Mouse (Mus musculus) cerebellum, adult 2 months (tissue): Measurements from ENCODE around the gene Als2cr12. TPM values are rescaled to one million over a fixed set of nuclear protein-coding genes. Genes with fewer than 3 reads are reported as not detected.
"Not testable (repeated sequence)": the region's sequence is repeated elsewhere in the genome, so short reads cannot be mapped to it uniquely, and the experiment has no call there.

Source experiments
- DNase-seq, 2 experiments: peaks; one replicate each; pipeline ENCODE4 v3.0.0; 2021
- H3K27ac ChIP-seq: fragments of 200-500 bp; 2 replicates; pipeline ENCODE4 v1.5.1; 2012; ENCODE audit warnings: low read length, control low read depth, inconsistent platforms; ENCODE audit not compliant: insufficient read depth
- H3K27me3 ChIP-seq: fragments of 200-500 bp; 2 replicates; pipeline ENCODE4 v1.6.1; 2012; ENCODE audit warnings: inconsistent platforms, mild to moderate bottlenecking, low read length, moderate library complexity; ENCODE audit not compliant: control insufficient read depth, insufficient read depth
- H3K4me1 ChIP-seq: fragments of 200-500 bp; 2 replicates; pipeline ENCODE4 v1.6.1; 2011; ENCODE audit warnings: low read length; ENCODE audit not compliant: control insufficient read depth, insufficient read depth
- H3K4me3 ChIP-seq: fragments of 200-500 bp; replicated peaks from 2 replicates; pipeline ENCODE3; 2011; ENCODE audit warnings: mild to moderate bottlenecking, low read depth, low read length, control low read depth; ENCODE audit not compliant: insufficient read depth
- CTCF ChIP-seq: fragments of 200-500 bp; IDR thresholded peaks from 2 replicates; pipeline ENCODE4 v1.5.1; 2011; ENCODE audit warnings: low read depth, mild to moderate bottlenecking, control low read depth, low read length, moderate library complexity, borderline replicate concordance; ENCODE audit not compliant: insufficient read depth
- POLR2A ChIP-seq: fragments of 200-500 bp; IDR thresholded peaks from 2 replicates; pipeline ENCODE4 v1.6.1; 2011; ENCODE audit warnings: low read length, control low read depth, borderline replicate concordance; ENCODE audit not compliant: insufficient read depth
- WGBS: fragments of 180-500 bp; shearing (Covaris S2); methylation state at CpG from one replicate; pipeline ENCODE4 v1.1.7; 2018; 5-methylcytosine and 5-hydroxymethylcytosine counted together
- polyA plus RNA-seq: library from polyadenylated mRNA; depleted of rRNA; stranded (reverse); fragments of >200 nt; gene quantifications from 2 replicates; pipeline ENCODE4 v1.2.3, GENCODE M21; 2012; rRNA removed

Als2cr12 gene
- polyA plus RNA-seq: 0.08 TPM in 1 of 2 replicates, not detected in the other

DNA sequence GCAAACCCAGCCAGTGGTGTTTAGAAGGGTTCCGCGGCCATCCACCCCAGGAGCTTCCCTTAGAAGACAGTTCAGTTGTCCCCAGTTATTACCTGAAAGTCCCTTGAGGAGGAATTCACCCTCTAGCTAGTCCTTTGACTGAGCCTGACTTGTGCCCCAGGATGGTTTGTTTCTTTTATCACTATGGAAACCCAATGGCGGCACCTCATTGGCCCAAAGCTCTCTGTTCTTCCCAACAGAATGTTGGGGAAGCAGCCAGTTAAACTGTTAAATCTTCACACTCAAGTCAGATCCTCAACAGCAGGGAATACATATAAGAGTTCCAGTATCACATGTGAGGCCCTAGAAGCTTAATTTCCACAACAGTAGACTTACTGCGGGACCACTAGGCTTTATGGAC, at the start of gene Als2cr12:
Gene Als2cr12, minus strand, starts transcription at position 180 of the 400 bp plus-strand sequence.
- H3K27me3 ChIP-seq, H3K4me1 ChIP-seq, H3K27ac ChIP-seq, H3K4me3 ChIP-seq, DNase-seq: not testable (repeated sequence)
- WGBS: 90% methylated on average over 4 of the region's 4 CpGs

- Histone ChIP-seq H3K27me3 (no peaks in the 10 kb centered on the region), H3K27ac (no peak overlapping the region), H3K4me3 (no peak overlapping the region), H3K4me1 (no peaks in the 10 kb centered on the region)
- 84% methylated on average over 7 of the region's 7 CpGs for WGBS
- TF ChIP-seq CTCF: no peak
- TF ChIP-seq POLR2A: no peak
- no peak for DNase-seq
These were observed 48.9 kb upstream of the Als2cr12 start for GRCm38 (mm10) chr1:58744645-58745044.

- 98% methylated on average over 6 of the region's 6 CpGs for WGBS
- TF ChIP-seq CTCF (no peak), POLR2A (no peak)
- no peaks in the 10 kb centered on the region for H3K27me3 ChIP-seq
- no peak for DNase-seq
- H3K27ac ChIP-seq: no peak overlapping the region
- no peak overlapping the region for H3K4me3 ChIP-seq
- no peaks in the 10 kb centered on the region; the same call in 1 of the 2 replicates for H3K4me1 ChIP-seq
These were observed 47.5 kb upstream of the Als2cr12 start for GRCm38 (mm10) chr1:58743252-58743651.

- Histone ChIP-seq H3K4me3 (no peak overlapping the region), H3K4me1 (no peaks in the 10 kb centered on the region; the same call in 1 of the 2 replicates), H3K27me3 (no peaks in the 10 kb centered on the region), H3K27ac (no peak overlapping the region)
- DNase-seq: no peak
- TF ChIP-seq CTCF (no peak), POLR2A (no peak)
- 81% methylated on average over 5 of the region's 5 CpGs for WGBS
These were observed 46.8 kb upstream of the Als2cr12 start for GRCm38 (mm10) chr1:58742571-58743021.

GRCm38 (mm10) chr1:58739529-58739928, 43.7 kb upstream of the Als2cr12 start:
- Histone ChIP-seq H3K4me3 (no peak overlapping the region), H3K4me1 (no peaks in the 10 kb centered on the region; the same call in 1 of the 2 replicates), H3K27ac (peak overlapping the region; percentile 55; the same call in 1 of the 2 replicates), H3K27me3 (no peaks in the 10 kb centered on the region)
- DNase-seq: peak; percentile 71 to 89
- TF ChIP-seq POLR2A: no peak
- TF ChIP-seq CTCF: no peak
- 17% methylated on average over 7 of the region's 7 CpGs for WGBS

DNA sequence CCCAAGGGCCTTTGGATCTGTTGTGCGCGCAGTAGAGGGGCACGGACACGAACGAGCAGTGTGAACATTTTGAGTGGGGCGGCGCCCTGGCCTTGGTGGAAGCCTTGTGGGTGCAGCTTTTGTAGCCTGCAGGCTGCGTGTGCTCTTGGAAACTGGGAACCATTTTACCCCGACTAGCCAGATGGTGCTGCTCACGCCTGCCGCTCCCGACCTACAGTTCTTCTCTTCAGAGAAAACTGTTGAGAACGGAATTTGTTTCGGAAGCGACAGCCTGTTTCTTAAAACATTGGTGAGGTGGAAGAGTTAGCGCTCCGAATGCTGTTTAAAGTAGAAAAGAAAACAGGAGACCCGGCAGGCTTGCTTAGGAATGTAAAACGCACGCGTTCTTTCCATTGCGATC, 41.2 kb upstream of the Als2cr12 start:
- H3K4me3 ChIP-seq: no peak overlapping the region
- H3K4me1 ChIP-seq: no peaks in the 10 kb centered on the region; the same call in 1 of the 2 replicates
- no peak for TF ChIP-seq CTCF
- no peak for TF ChIP-seq POLR2A
- no peak overlapping the region for H3K27ac ChIP-seq
- 86% methylated on average over 22 of the region's 22 CpGs for WGBS
- peak in 1 of 2 experiments; percentile 35 for DNase-seq
- H3K27me3 ChIP-seq: no peaks in the 10 kb centered on the region

DNA sequence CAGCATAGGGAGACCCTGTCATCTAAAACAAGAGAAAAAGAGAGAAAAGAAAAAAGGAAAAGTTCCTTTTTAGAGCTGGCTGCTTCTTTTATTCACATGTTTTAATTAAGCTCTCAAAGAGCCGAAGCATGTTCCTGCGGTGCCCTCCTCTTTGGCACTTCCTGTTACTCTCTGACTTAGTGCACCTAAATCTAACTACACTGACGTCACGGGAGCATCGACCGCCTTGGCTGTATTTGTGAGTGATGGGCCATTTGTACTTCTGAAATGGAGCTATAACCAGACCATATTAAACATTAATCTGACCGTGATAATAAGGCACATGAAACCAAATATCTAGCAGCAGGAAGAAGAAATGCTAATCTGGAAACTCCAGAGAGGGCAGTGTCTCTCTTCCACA, 40.2 kb upstream of the Als2cr12 start:
- WGBS: 90% methylated on average over 7 of the region's 7 CpGs
- H3K4me1 ChIP-seq: no peaks in the 10 kb centered on the region; the same call in 1 of the 2 replicates
- H3K27ac ChIP-seq: no peak overlapping the region
- H3K27me3 ChIP-seq: no peaks in the 10 kb centered on the region
- no peak for TF ChIP-seq CTCF
- no peak for TF ChIP-seq POLR2A
- DNase-seq: no peak
- H3K4me3 ChIP-seq: no peak overlapping the region

DNA sequence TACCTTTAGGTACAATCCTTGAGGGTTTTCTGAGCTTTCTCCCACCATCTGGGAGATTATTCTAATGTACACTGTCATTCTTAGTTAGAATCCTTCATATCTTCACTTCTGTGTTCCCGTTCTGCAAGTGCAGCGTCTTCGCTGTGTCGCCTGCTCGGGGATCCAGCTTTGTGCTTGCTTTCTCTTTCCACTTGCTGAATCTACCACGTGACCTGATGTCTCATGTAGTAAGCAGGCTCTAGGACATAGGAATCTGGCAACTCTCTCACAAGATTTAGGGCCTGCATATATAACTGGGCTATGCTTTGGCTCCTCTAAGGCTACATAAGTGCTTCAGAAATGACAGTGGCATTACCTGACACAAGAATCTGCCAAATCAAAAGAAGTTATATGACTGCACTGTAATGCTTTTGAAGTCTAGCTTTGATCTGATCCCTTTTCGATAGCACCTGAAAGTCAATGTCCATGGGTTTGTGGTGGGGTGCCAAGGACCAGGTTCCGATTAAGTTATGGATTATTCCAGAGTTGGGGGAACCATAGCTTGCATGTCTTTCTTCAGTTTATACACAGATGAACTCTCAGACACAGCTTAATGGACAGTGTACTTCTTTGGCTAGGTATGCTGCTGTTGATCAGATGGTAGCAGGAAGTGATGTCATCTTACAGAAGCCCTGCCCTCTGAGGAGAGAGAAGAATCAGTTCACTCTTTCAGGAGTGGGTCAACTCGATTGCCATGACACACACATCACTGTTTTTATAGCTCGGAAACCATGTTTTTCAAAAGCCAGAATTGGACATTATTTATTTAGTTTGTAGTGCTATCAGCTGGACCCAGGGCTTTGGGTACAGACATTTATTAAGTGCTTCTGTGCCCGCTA, 38.5 kb upstream of the Als2cr12 start:
- no peaks in the 10 kb centered on the region for H3K27me3 ChIP-seq
- 96% methylated on average over 11 of the region's 11 CpGs for WGBS

More for the DNA sequence above, 38.5 kb upstream of the Als2cr12 start:
- Histone ChIP-seq H3K4me1 (no peaks in the 10 kb centered on the region; the same call in 1 of the 2 replicates), H3K27ac (no peak overlapping the region), H3K4me3 (no peak overlapping the region)
- TF ChIP-seq POLR2A (no peak), CTCF (no peak)
- no peak for DNase-seq
